Mouse (Mus musculus) ES-E14 (cell line): ENCODE results near the gene Ppp2r5e. TPM values are rescaled to one million over a fixed set of nuclear protein-coding genes. Genes with fewer than 3 reads are reported as not detected.

Experiments used
- DNase-seq: peaks from one replicate; pipeline ENCODE4 v3.0.0-alpha.2; 2013; ENCODE audit warnings: low read depth, low spot score
- H3K27ac ChIP-seq: 2 replicates; pipeline ENCODE4 v1.5.1; 2012; ENCODE audit warnings: low read depth, mild to moderate bottlenecking, low read length, moderate library complexity, mixed read lengths; ENCODE audit not compliant: poor library complexity, insufficient read depth, severe bottlenecking
- H3K36me3 ChIP-seq: 2 replicates; pipeline ENCODE4 v1.6.1; 2012; ENCODE audit warnings: mild to moderate bottlenecking, low read length, moderate library complexity, mixed read lengths; ENCODE audit not compliant: control insufficient read depth, poor library complexity, insufficient read depth, severe bottlenecking
- H3K4me1 ChIP-seq, 2 experiments: fragments of 150-350 bp in 1 of 2; sonication (generic) in 1 of 2; 2 replicates each; pipeline ENCODE4 v1.6.1; 2012; ENCODE audit warnings: low read length in 2 of 2, mild to moderate bottlenecking in 1 of 2, mixed read lengths in 1 of 2; ENCODE audit not compliant: control insufficient read depth in 2 of 2, insufficient read depth in 2 of 2, poor library complexity in 1 of 2
- H3K4me3 ChIP-seq, 2 experiments: fragments of 150-350 bp in 1 of 2; sonication (generic) in 1 of 2; 2 replicates each; pipeline ENCODE4 v1.5.1; 2012; ENCODE audit warnings: low read length in 2 of 2, low read depth in 1 of 2, mild to moderate bottlenecking in 1 of 2, mixed read lengths in 1 of 2; ENCODE audit not compliant: insufficient read depth in 1 of 2, poor library complexity in 1 of 2, severe bottlenecking in 1 of 2
- H3K9ac ChIP-seq: 2 replicates; pipeline ENCODE4 v1.6.1; 2012; ENCODE audit warnings: low read depth, mild to moderate bottlenecking, low read length, mixed read lengths; ENCODE audit not compliant: poor library complexity, insufficient read depth, severe bottlenecking
- H3K9me3 ChIP-seq: fragments of 150-350 bp; sonication (generic); 2 replicates; pipeline ENCODE4 v1.6.1; 2012; ENCODE audit warnings: low read depth, mild to moderate bottlenecking, low read length; ENCODE audit not compliant: control insufficient read depth, insufficient read depth
- CHD2 ChIP-seq: IDR thresholded peaks from 2 replicates; pipeline ENCODE4 v1.6.1; 2014; ENCODE audit warnings: mild to moderate bottlenecking, low read depth, low read length, inconsistent platforms
- HCFC1 ChIP-seq: IDR thresholded peaks from 2 replicates; pipeline ENCODE4 v1.6.1; 2012; ENCODE audit warnings: low read length, inconsistent platforms, borderline replicate concordance; ENCODE audit not compliant: insufficient read depth
- MAFK ChIP-seq: IDR thresholded peaks from 2 replicates; pipeline ENCODE4 v1.6.1; 2014; ENCODE audit warnings: mild to moderate bottlenecking, low read depth, low read length, inconsistent platforms; ENCODE audit not compliant: insufficient read depth
- ZC3H11A ChIP-seq: IDR thresholded peaks from 2 replicates; pipeline ENCODE4 v1.6.1; 2012; ENCODE audit warnings: low read depth, mild to moderate bottlenecking, inconsistent platforms, low read length, borderline replicate concordance
- ZNF384 ChIP-seq: IDR thresholded peaks from 2 replicates; pipeline ENCODE4 v1.6.1; 2012; ENCODE audit warnings: low read depth, low read length, inconsistent platforms
- in situ Hi-C, 2 experiments: fragments of 600-800 bp; cut with MboI; formaldehyde crosslinking; loops; one replicate each; pipeline ENCODE4 v1.15.1; 2025; ENCODE audit warnings: low sequenced_read_pairs in 2 of 2, inconsistent platforms in 1 of 2; ENCODE audit not compliant: unreplicated experiment in 2 of 2
- total RNA-seq: library from RNA; depleted of rRNA; stranded (reverse); fragments of 300-350 nt; gene quantifications from 2 replicates; pipeline ENCODE4 v1.2.3, GENCODE M21; 2012

Ppp2r5e gene
- total RNA-seq, 1 experiment = 16.6 TPM

- no peak overlapping the region for H3K4me3 ChIP-seq
- H3K36me3 ChIP-seq = peaks cover 8% of the 10 kb centered on the region; the same call in 1 of the 2 replicates
- H3K4me1 ChIP-seq = no peaks in the 10 kb centered on the region
- no peak overlapping the region for H3K9ac ChIP-seq
- no peak overlapping the region for H3K27ac ChIP-seq
- TF ChIP-seq ZC3H11A (no peak), ZNF384 (no peak), MAFK (no peak), CHD2 (no peak), HCFC1 (no peak)
- no peaks in the 10 kb centered on the region for H3K9me3 ChIP-seq
- DNase-seq = no peak
- in situ Hi-C loops = loop anchor here in 1 of 2 experiments (10.0 kb wide), 1 partner anchor 172 kb away; no protein-coding TSS in a partner anchor
Measured at GRCm38 (mm10) chr12:75637103-75637502, 41.1 kb upstream of the Ppp2r5e start.

GRCm38 (mm10) chr12:75635771-75636430, 39.9 kb upstream of the Ppp2r5e start:
- no peak for DNase-seq
- Histone ChIP-seq H3K9me3 (no peaks in the 10 kb centered on the region), H3K4me1 (no peaks in the 10 kb centered on the region), H3K9ac (no peak overlapping the region), H3K36me3 (peaks cover 9% of the 10 kb centered on the region; the same call in 1 of the 2 replicates), H3K4me3 (no peak overlapping the region), H3K27ac (no peak overlapping the region)
- in situ Hi-C loops = loop anchor here in 1 of 2 experiments (10.0 kb wide), 1 partner anchor 171 kb away; no protein-coding TSS in a partner anchor
- TF ChIP-seq MAFK (no peak), HCFC1 (no peak), ZNF384 (no peak), CHD2 (no peak), ZC3H11A (no peak)

GRCm38 (mm10) chr12:75629618-75630017, 33.6 kb upstream of the Ppp2r5e start:
- Histone ChIP-seq H3K36me3 (peaks cover 7% of the 10 kb centered on the region; the same call in 1 of the 2 replicates), H3K4me3 (no peak overlapping the region), H3K9ac (no peak overlapping the region), H3K4me1 (no peaks in the 10 kb centered on the region), H3K9me3 (no peaks in the 10 kb centered on the region), H3K27ac (no peak overlapping the region)
- in situ Hi-C loops = loop anchor here in 1 of 2 experiments (10.0 kb wide), 1 partner anchor 165 kb away; no protein-coding TSS in a partner anchor
- no peak for TF ChIP-seq ZNF384
- no peak for TF ChIP-seq MAFK
- TF ChIP-seq CHD2 = no peak
- TF ChIP-seq HCFC1 = no peak
- no peak; the same call in 1 of the 2 replicates for TF ChIP-seq ZC3H11A
- DNase-seq = no peak

- no peak overlapping the region for H3K27ac ChIP-seq
- no peaks in the 10 kb centered on the region for H3K36me3 ChIP-seq
- no peak for TF ChIP-seq HCFC1
- no peak for TF ChIP-seq ZNF384
- TF ChIP-seq MAFK = no peak
- TF ChIP-seq CHD2 = no peak
- TF ChIP-seq ZC3H11A = no peak
- H3K4me3 ChIP-seq = no peak overlapping the region
- no peaks in the 10 kb centered on the region for H3K9me3 ChIP-seq
- in situ Hi-C loops = no loop called here
- no peak overlapping the region for H3K9ac ChIP-seq
- H3K4me1 ChIP-seq = no peaks in the 10 kb centered on the region
- DNase-seq = no peak
Measured at GRCm38 (mm10) chr12:75623292-75623691, 27.2 kb upstream of the Ppp2r5e start.

GRCm38 (mm10) chr12:75622835-75623234, 26.8 kb upstream of the Ppp2r5e start:
- Histone ChIP-seq H3K4me3 (no peak overlapping the region), H3K4me1 (no peaks in the 10 kb centered on the region), H3K9ac (no peak overlapping the region), H3K36me3 (no peaks in the 10 kb centered on the region), H3K27ac (no peak overlapping the region), H3K9me3 (no peaks in the 10 kb centered on the region)
- TF ChIP-seq ZC3H11A = no peak
- no peak for TF ChIP-seq ZNF384
- no peak for TF ChIP-seq MAFK
- no peak for TF ChIP-seq HCFC1
- TF ChIP-seq CHD2 = no peak
- in situ Hi-C loops = no loop called here
- no peak for DNase-seq
